Comparison of ENCODE assay signal across 11 mouse cellular contexts in the genomic region with DNA sequence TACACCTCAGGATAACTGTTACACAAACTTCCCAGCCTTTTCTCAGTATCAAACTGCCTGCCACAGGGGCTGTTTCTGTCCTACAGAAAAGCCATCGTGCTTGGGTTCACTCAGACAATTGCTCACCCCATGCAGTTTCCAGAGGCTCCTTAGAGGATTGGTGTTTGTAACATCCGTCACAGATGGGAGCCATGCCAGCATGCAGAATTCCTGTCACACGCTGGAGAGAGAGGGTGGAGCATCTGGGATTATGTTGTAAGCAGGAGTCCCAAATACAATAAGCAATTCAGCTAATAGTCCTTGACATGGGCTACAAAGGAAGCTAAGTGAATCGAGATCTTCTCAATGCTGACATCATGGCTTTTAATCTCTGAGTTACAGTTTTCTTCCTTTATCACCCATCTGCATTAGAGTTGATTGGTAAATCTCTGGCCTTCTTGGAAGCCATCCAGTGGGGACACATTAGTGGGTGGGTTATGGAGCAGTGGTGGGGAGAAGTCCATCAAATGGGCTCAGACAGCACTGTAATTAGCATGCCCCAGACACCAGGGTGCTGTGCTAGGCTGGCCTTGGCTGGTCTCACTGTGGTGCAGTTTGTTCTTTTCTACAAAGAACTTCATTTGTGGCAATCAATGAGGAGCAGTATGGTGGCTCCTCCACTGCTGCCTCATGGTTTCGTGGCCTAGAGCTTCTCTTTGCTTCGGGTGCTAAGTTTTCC.
DNase-seq lines count a peak whose midpoint lies in the region; ATAC-seq lines count a peak whose summit lies in the region.
"Had no signal": no experiment of that assay in that cellular context is flagged by ENCODE, and none has a peak within 500 bp of the region (broad histone marks: within the 10 kb centered on the region; RNA-seq: fewer than 3 reads in every experiment).

No protein-coding gene starts in this region.

- H3K27me3 ChIP-seq in forebrain, embryonic 10.5 days (ENCODE audit: poor library complexity, severe bottlenecking), result peaks cover 61% of the 10 kb centered on the region
- no peaks in the 10 kb centered on the region for H3K27me3 ChIP-seq in lung, embryonic 16.5 days (ENCODE audit: control insufficient read depth, insufficient read depth, low read depth, low read length)
- no peaks in the 10 kb centered on the region for H3K27me3 ChIP-seq in neural tube, embryonic 13.5 days

- no peak overlapping the region for H3K27ac ChIP-seq in forebrain, embryonic 10.5 days
- H3K27ac ChIP-seq in lung, embryonic 16.5 days (ENCODE audit: low read length), result no peak overlapping the region
- peak overlapping the region; percentile 34 for H3K27ac ChIP-seq in neural tube, embryonic 13.5 days (replicated peaks)

- no peaks in the 10 kb centered on the region for H3K9me3 ChIP-seq in forebrain, embryonic 10.5 days
- no peaks in the 10 kb centered on the region for H3K9me3 ChIP-seq in lung, embryonic 16.5 days (ENCODE audit: control insufficient read depth, low read length)
- H3K9me3 ChIP-seq in neural tube, embryonic 13.5 days, result no peaks in the 10 kb centered on the region

- H3K4me3 ChIP-seq in forebrain, embryonic 10.5 days, result no peak overlapping the region
- H3K4me3 ChIP-seq in lung, embryonic 16.5 days (ENCODE audit: low read length), result no peak overlapping the region
- no peak overlapping the region for H3K4me3 ChIP-seq in neural tube, embryonic 13.5 days

- H3K9ac ChIP-seq in lung, embryonic 16.5 days (ENCODE audit: low read length), result no peak overlapping the region
- H3K9ac ChIP-seq in neural tube, embryonic 13.5 days, result no peak overlapping the region

- H3K4me2 ChIP-seq in lung, embryonic 16.5 days (ENCODE audit: low read depth, low read length), result no peak overlapping the region
- H3K4me2 ChIP-seq in neural tube, embryonic 13.5 days, result no peak overlapping the region

- WGBS in forebrain, embryonic 10.5 days, result 27% methylated on average over 6 of the region's 6 CpGs
- WGBS in lung, embryonic 16.5 days, result 39% methylated on average over 6 of the region's 6 CpGs
- 22% methylated on average over 6 of the region's 6 CpGs for WGBS in neural tube, embryonic 13.5 days

- H3K4me1 ChIP-seq in forebrain, embryonic 10.5 days, result peaks cover 12% of the 10 kb centered on the region
- H3K4me1 ChIP-seq in lung, embryonic 16.5 days (replicated peaks; ENCODE audit: control insufficient read depth, insufficient read depth, low read length), result no peaks in the 10 kb centered on the region
- H3K4me1 ChIP-seq in neural tube, embryonic 13.5 days (replicated peaks), result peaks cover 17% of the 10 kb centered on the region

- no peaks in the 10 kb centered on the region for H3K36me3 ChIP-seq in forebrain, embryonic 10.5 days (replicated peaks)
- H3K36me3 ChIP-seq in lung, embryonic 16.5 days (ENCODE audit: control insufficient read depth, insufficient read depth, low read length), result no peaks in the 10 kb centered on the region
- no peaks in the 10 kb centered on the region for H3K36me3 ChIP-seq in neural tube, embryonic 13.5 days

- ATAC-seq in lung, embryonic 16.5 days (ENCODE audit: low read depth), result peak; percentile 54
- ATAC-seq in neural tube, embryonic 13.5 days (ENCODE audit: low read depth), result peak; percentile 93
- ATAC-seq: intestine, embryonic 16.5 days had no signal

- peak; percentile 21 for DNase-seq in kidney, postnatal 10 days
- DNase-seq in kidney, postnatal 36 days, result no peak
- peak; percentile 31 for DNase-seq in forebrain, embryonic 10.5 days (ENCODE audit: extremely low spot score, low spot score)
- no peak for DNase-seq in cerebellum, adult 18-20 months
- no peak for DNase-seq in testis, postnatal 10 days (ENCODE audit: low spot score)
- no peak for DNase-seq in thymus, postnatal 10 days (ENCODE audit: low spot score in 2 of 2)
- DNase-seq: right cerebral cortex, postnatal 25 days; thymus, adult 2 months had no signal

Comparison
In these comparisons a context has a peak if more than half of its experiments do, and no peak if none do; other contexts are left out.
1. DNase-seq: peak in kidney, postnatal 10 days (single experiment) and forebrain, embryonic 10.5 days (single experiment); none in kidney, postnatal 36 days (0 of 2), cerebellum, adult 18-20 months (0 of 2), testis, postnatal 10 days (single experiment) and thymus, postnatal 10 days (0 of 2).